Mouse (Mus musculus) liver, embryonic 11.5 days (tissue): ENCODE data around the gene Ppm1n. TPM values are rescaled to one million over a fixed set of nuclear protein-coding genes. Genes with fewer than 3 reads are reported as not detected.

Source experiments
- ATAC-seq: fragments of 200-750 bp; cut with Nextera tagmentation; replicated peaks from 2 replicates; pipeline ENCODE4 v1.8.0; 2017; ENCODE audit warnings: moderate number of reproducible peaks, mild to moderate bottlenecking, moderate TSS enrichment, moderate library complexity; ENCODE audit not compliant: low FRiP score
- DNase-seq: peaks from one replicate; pipeline ENCODE4 v3.0.0-alpha.2; 2017; ENCODE audit warnings: low spot score
- H3K27ac ChIP-seq: fragments of 300-500 bp; sonication (generic); 2 replicates; pipeline ENCODE4 v1.5.1; 2014; ENCODE audit warnings: mild to moderate bottlenecking, low read depth, low read length, control low read depth
- H3K27me3 ChIP-seq: fragments of 300-500 bp; sonication (generic); replicated peaks from 2 replicates; pipeline ENCODE4 v1.6.1; 2014; ENCODE audit warnings: low read length, mixed read lengths; ENCODE audit not compliant: control insufficient read depth, insufficient read depth
- H3K36me3 ChIP-seq: fragments of 300-500 bp; sonication (generic); 2 replicates; pipeline ENCODE4 v1.6.1; 2014; ENCODE audit warnings: mild to moderate bottlenecking, low read length, moderate library complexity, mixed read lengths; ENCODE audit not compliant: control insufficient read depth, insufficient read depth
- H3K4me1 ChIP-seq: fragments of 300-500 bp; sonication (generic); replicated peaks from 2 replicates; pipeline ENCODE4 v1.6.1; 2014; ENCODE audit warnings: low read length, mixed read lengths; ENCODE audit not compliant: control insufficient read depth, insufficient read depth
- H3K4me2 ChIP-seq: fragments of 300-500 bp; sonication (generic); 2 replicates; pipeline ENCODE4 v1.6.1; 2014; ENCODE audit warnings: mild to moderate bottlenecking, control low read depth, moderate library complexity
- H3K4me3 ChIP-seq: fragments of 300-500 bp; sonication (generic); 2 replicates; pipeline ENCODE4 v1.5.1; 2014; ENCODE audit warnings: low read depth, low read length, control low read depth
- H3K9ac ChIP-seq: fragments of 300-500 bp; sonication (generic); 2 replicates; pipeline ENCODE4 v1.6.1; 2014; ENCODE audit warnings: low read depth, low read length, control low read depth
- H3K9me3 ChIP-seq: fragments of 300-500 bp; sonication (generic); 2 replicates; pipeline ENCODE4 v1.6.1; 2016; ENCODE audit warnings: low read length, inconsistent platforms, mixed read lengths; ENCODE audit not compliant: control insufficient read depth
- WGBS: fragments of 180-500 bp; shearing (Covaris S2); extraction: QIAGEN DNeasy Blood & Tissue Kit; methylation state at CpG from one replicate; pipeline ENCODE4 v1.1.7; 2014; 5-methylcytosine and 5-hydroxymethylcytosine counted together
- polyA plus RNA-seq: library from polyadenylated mRNA; unstranded; fragments of >200 nt; fragmentation: Nextera tagmentation; extraction: Ambion mirVana; gene quantifications from 2 replicates; pipeline ENCODE4 v1.2.1, GENCODE M21; 2014

The Ppm1n gene
- polyA plus RNA-seq, 1 experiment from 2014 or later: not detected

GRCm38 (mm10) chr7:19239423-19239822, 40.4 kb downstream of the Ppm1n start:
- ATAC-seq (peak; percentile 90), DNase-seq (peak; percentile 89)
- H3K9me3 ChIP-seq: no peaks in the 10 kb centered on the region
- peak overlapping the region; percentile 56 for H3K4me2 ChIP-seq
- H3K9ac ChIP-seq: peak overlapping the region; percentile 42; the same call in 1 of the 2 replicates
- H3K36me3 ChIP-seq: peaks cover 4% of the 10 kb centered on the region; the same call in 1 of the 2 replicates
- 0% methylated on average over 1 of the region's 1 CpGs for WGBS
- no peaks in the 10 kb centered on the region for H3K27me3 ChIP-seq
- peaks cover 49% of the 10 kb centered on the region for H3K4me1 ChIP-seq
- 0 out of 2 replicates have a peak overlapping the region, but pooled peaks have one; percentile 11 for H3K4me3 ChIP-seq
- H3K27ac ChIP-seq: peak overlapping the region; percentile 95

GRCm38 (mm10) chr7:19238344-19238743, 41.5 kb downstream of the Ppm1n start:
- Histone ChIP-seq H3K4me1 (peaks cover 49% of the 10 kb centered on the region), H3K4me3 (no peak overlapping the region), H3K4me2 (no peak overlapping the region), H3K9ac (no peak overlapping the region), H3K27me3 (no peaks in the 10 kb centered on the region), H3K27ac (no peak overlapping the region; the same call in 1 of the 2 replicates), H3K9me3 (no peaks in the 10 kb centered on the region), H3K36me3 (peaks cover 4% of the 10 kb centered on the region)
- ATAC-seq: no peak
- 97% methylated on average over 4 of the region's 4 CpGs for WGBS
- no peak for DNase-seq

- Histone ChIP-seq H3K4me3 (no peak overlapping the region), H3K36me3 (peaks cover 4% of the 10 kb centered on the region), H3K9ac (no peak overlapping the region), H3K4me2 (no peak overlapping the region), H3K9me3 (no peaks in the 10 kb centered on the region), H3K27ac (no peak overlapping the region), H3K27me3 (no peaks in the 10 kb centered on the region), H3K4me1 (peaks cover 49% of the 10 kb centered on the region)
- DNase-seq: no peak
- no peak for ATAC-seq
- WGBS: 90% methylated on average over 2 of the region's 2 CpGs
Observed at GRCm38 (mm10) chr7:19236411-19236810, 43.5 kb downstream of the Ppm1n start.

- DNase-seq: no peak
- H3K4me2 ChIP-seq: no peak overlapping the region
- no peak for ATAC-seq
- peaks cover 3% of the 10 kb centered on the region for H3K36me3 ChIP-seq
- H3K9ac ChIP-seq: no peak overlapping the region
- peaks cover 40% of the 10 kb centered on the region for H3K4me1 ChIP-seq
- no peaks in the 10 kb centered on the region for H3K9me3 ChIP-seq
- no peak overlapping the region for H3K4me3 ChIP-seq
- H3K27me3 ChIP-seq: no peaks in the 10 kb centered on the region
- 76% methylated on average over 2 of the region's 2 CpGs for WGBS
- no peak overlapping the region for H3K27ac ChIP-seq
Observed at GRCm38 (mm10) chr7:19235092-19235671, 44.7 kb downstream of the Ppm1n start.

- ATAC-seq: no peak
- peaks cover 3% of the 10 kb centered on the region for H3K36me3 ChIP-seq
- H3K4me3 ChIP-seq: no peak overlapping the region
- WGBS: 70% methylated on average over 5 of the region's 5 CpGs
- H3K9me3 ChIP-seq: no peaks in the 10 kb centered on the region
- no peak overlapping the region for H3K9ac ChIP-seq
- no peak for DNase-seq
- peaks cover 40% of the 10 kb centered on the region for H3K4me1 ChIP-seq
- no peak overlapping the region for H3K27ac ChIP-seq
- no peak overlapping the region for H3K4me2 ChIP-seq
- no peaks in the 10 kb centered on the region for H3K27me3 ChIP-seq
Observed at GRCm38 (mm10) chr7:19234652-19235051, 45.2 kb downstream of the Ppm1n start.

GRCm38 (mm10) chr7:19231849-19232248, 48.0 kb downstream of the Ppm1n start:
- H3K9ac ChIP-seq: no peak overlapping the region
- H3K4me3 ChIP-seq: no peak overlapping the region
- WGBS: 82% methylated on average over 3 of the region's 3 CpGs
- H3K9me3 ChIP-seq: no peaks in the 10 kb centered on the region
- no peak overlapping the region for H3K27ac ChIP-seq
- no peaks in the 10 kb centered on the region for H3K27me3 ChIP-seq
- H3K4me1 ChIP-seq: peaks cover 29% of the 10 kb centered on the region
- no peak overlapping the region for H3K4me2 ChIP-seq
- H3K36me3 ChIP-seq: peaks cover 3% of the 10 kb centered on the region
- ATAC-seq: no peak
- no peak for DNase-seq

DNA sequence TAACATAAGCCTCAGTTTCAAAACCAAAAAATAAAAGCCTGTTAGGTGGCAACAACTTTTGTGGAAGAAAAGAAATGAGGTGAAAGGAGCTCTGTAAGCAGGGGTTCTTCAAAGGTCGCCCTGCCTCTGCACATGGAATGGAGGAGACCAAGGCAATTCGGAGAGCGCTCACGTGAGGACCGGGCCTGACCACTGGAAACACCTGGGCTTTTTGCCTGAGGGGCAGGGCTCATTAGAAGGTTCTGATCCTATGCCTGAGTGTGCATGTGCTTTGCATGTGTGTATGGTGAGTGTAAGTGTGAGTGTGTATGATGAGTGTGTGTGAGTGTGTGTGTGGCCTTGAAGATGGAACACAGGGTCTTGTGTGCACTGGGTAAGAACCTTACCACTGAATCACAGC, 49.0 kb downstream of the Ppm1n start:
- no peak overlapping the region for H3K9ac ChIP-seq
- no peak overlapping the region for H3K4me2 ChIP-seq
- H3K27ac ChIP-seq: no peak overlapping the region
- ATAC-seq (no peak), DNase-seq (no peak)
- H3K4me1 ChIP-seq: peaks cover 25% of the 10 kb centered on the region
- no peak overlapping the region for H3K4me3 ChIP-seq
- no peaks in the 10 kb centered on the region for H3K27me3 ChIP-seq
- H3K9me3 ChIP-seq: no peaks in the 10 kb centered on the region
- peaks cover 3% of the 10 kb centered on the region for H3K36me3 ChIP-seq
- WGBS: 94% methylated on average over 5 of the region's 5 CpGs

DNA sequence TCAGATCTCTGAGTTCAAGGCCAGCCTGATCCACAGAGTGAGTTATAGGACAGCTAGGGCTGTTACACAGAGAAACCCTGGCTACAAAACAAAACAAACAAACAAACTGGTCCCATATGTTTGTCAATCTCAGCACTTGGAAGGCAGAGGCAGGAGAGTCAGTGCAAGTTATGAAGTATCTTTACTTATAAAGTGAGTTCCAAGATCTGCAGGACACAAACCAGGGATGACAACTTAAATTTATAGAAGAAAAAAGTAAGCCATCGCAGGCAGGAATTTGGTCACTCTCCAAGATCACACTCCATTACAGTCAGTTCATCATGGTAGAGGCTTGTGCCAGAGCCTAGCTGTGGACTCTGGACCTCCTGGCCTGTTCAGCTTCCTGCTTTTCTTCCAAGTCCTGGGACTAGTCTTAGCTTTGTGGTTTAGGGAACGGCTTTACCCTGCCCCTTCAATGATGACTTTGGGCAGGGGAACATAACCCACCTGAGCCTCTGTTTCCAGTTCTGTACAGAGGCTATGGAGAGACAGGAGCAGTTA, 49.8 kb downstream of the Ppm1n start:
- 87% methylated on average over 2 of the region's 2 CpGs for WGBS
- no peak overlapping the region; the same call in 1 of the 2 replicates for H3K9ac ChIP-seq
- no peaks in the 10 kb centered on the region for H3K27me3 ChIP-seq
- DNase-seq: no peak
- peaks cover 3% of the 10 kb centered on the region for H3K36me3 ChIP-seq
- H3K9me3 ChIP-seq: no peaks in the 10 kb centered on the region
- no peak overlapping the region for H3K27ac ChIP-seq
- peaks cover 25% of the 10 kb centered on the region for H3K4me1 ChIP-seq
- ATAC-seq: no peak
- peak overlapping the region; percentile 87 for H3K4me2 ChIP-seq
- peak overlapping the region; percentile 72 for H3K4me3 ChIP-seq

DNA sequence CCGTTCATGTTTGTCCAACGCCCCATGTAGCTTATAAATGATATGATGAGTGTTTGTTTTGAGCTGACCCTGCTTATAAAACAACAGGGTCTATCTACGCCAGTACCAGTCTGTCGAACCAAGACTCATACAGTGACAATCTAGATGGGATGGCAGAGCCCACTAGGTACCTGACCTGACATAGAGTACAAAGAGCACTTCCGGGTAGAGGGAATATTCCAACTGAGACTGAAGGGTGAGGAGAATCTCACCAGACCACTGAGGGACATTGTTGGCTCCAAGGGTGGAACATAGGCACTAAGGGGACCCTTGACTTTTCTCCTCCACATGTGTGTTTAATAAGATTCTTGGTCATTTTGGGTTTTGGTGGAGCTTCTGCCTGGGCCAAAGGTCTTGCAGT, 50.5 kb downstream of the Ppm1n start:
- no peaks in the 10 kb centered on the region for H3K27me3 ChIP-seq
- peaks cover 3% of the 10 kb centered on the region for H3K36me3 ChIP-seq
- ATAC-seq (no peak), DNase-seq (no peak)
- H3K9me3 ChIP-seq: no peaks in the 10 kb centered on the region
- peak overlapping the region; percentile 87 for H3K4me2 ChIP-seq
- H3K9ac ChIP-seq: peak overlapping the region; percentile 71
- peak overlapping the region; percentile 72 for H3K4me3 ChIP-seq
- peaks cover 23% of the 10 kb centered on the region for H3K4me1 ChIP-seq
- 43% methylated on average over 5 of the region's 5 CpGs for WGBS
- H3K27ac ChIP-seq: peak overlapping the region; percentile 63
